Mouse (Mus musculus) cortical plate, adult 2 months (tissue): ENCODE measurements around the gene Gemin2.

Experiments used
- CTCF ChIP-seq: fragments of 200-500 bp; IDR thresholded peaks from 2 replicates; pipeline ENCODE4 v1.5.1; 2011; ENCODE audit warnings: mild to moderate bottlenecking, control low read depth, low read length; ENCODE audit not compliant: insufficient read depth; ENCODE audit errors: extremely low read depth
- POLR2A ChIP-seq: fragments of 200-500 bp; IDR thresholded peaks from 2 replicates; pipeline ENCODE4 v1.6.1; 2011; ENCODE audit warnings: mild to moderate bottlenecking, low read length, control low read depth; ENCODE audit not compliant: insufficient read depth; ENCODE audit errors: extremely low read depth

- no peak for TF ChIP-seq POLR2A
- no peak for TF ChIP-seq CTCF
Measured at GRCm38 (mm10) chr12:59068791-59069190, 55.6 kb downstream of the Gemin2 start.
